Mouse (Mus musculus) heart, embryonic 10.5 days (tissue): ENCODE measurements around the gene Spaca3. TPM values are rescaled to one million over a fixed set of nuclear protein-coding genes. Genes with fewer than 3 reads are reported as not detected.

Experiments used
- DNase-seq: peaks from one replicate; pipeline ENCODE4 v3.0.0-alpha.2; 2017; ENCODE audit warnings: low spot score
- H3K27ac ChIP-seq: fragments of 300-500 bp; sonication (generic); 2 replicates; pipeline ENCODE4 v1.5.1; 2016; ENCODE audit warnings: mild to moderate bottlenecking
- H3K27me3 ChIP-seq: fragments of 300-500 bp; sonication (generic); 2 replicates; pipeline ENCODE4 v1.6.1; 2016; ENCODE audit warnings: mild to moderate bottlenecking; ENCODE audit not compliant: poor library complexity, insufficient read depth, severe bottlenecking
- H3K36me3 ChIP-seq: fragments of 300-500 bp; sonication (generic); 2 replicates; pipeline ENCODE4 v1.6.1; 2016; ENCODE audit warnings: mild to moderate bottlenecking, moderate library complexity
- H3K4me1 ChIP-seq: fragments of 300-500 bp; sonication (generic); 2 replicates; pipeline ENCODE4 v1.6.1; 2016; ENCODE audit warnings: mild to moderate bottlenecking
- H3K4me3 ChIP-seq: fragments of 300-500 bp; sonication (generic); 2 replicates; pipeline ENCODE4 v1.5.1; 2016; ENCODE audit warnings: mild to moderate bottlenecking, moderate library complexity
- H3K9me3 ChIP-seq: fragments of 300-500 bp; sonication (generic); 2 replicates; pipeline ENCODE4 v1.6.1; 2016; ENCODE audit warnings: mild to moderate bottlenecking, moderate library complexity
- WGBS: fragments of 180-500 bp; shearing (Covaris S2); methylation state at CpG from one replicate; pipeline ENCODE4 v1.1.7; 2016; 5-methylcytosine and 5-hydroxymethylcytosine counted together
- polyA plus RNA-seq: library from polyadenylated mRNA; unstranded; fragments of >200 nt; fragmentation: Nextera tagmentation; extraction: Ambion mirVana; gene quantifications from 2 replicates; pipeline ENCODE4 v1.2.1, GENCODE M21; 2016

Spaca3 gene
- polyA plus RNA-seq, 1 experiment from 2014 or later, result not detected

- 0 out of 2 replicates have a peak, but pooled peaks cover 3% of the 10 kb centered on the region for H3K27me3 ChIP-seq
- no peak for DNase-seq
- WGBS, result 78% methylated on average over 5 of the region's 5 CpGs
- H3K36me3 ChIP-seq, result no peaks in the 10 kb centered on the region
- H3K9me3 ChIP-seq, result no peaks in the 10 kb centered on the region
- H3K4me1 ChIP-seq, result no peaks in the 10 kb centered on the region
- no peak overlapping the region for H3K4me3 ChIP-seq
- no peak overlapping the region for H3K27ac ChIP-seq
These were observed 54.6 kb downstream of the Spaca3 start for GRCm38 (mm10) chr11:80912721-80913120.

GRCm38 (mm10) chr11:80913408-80914024, 55.4 kb downstream of the Spaca3 start:
- Histone ChIP-seq H3K27ac (no peak overlapping the region), H3K9me3 (no peaks in the 10 kb centered on the region), H3K4me3 (no peak overlapping the region), H3K27me3 (0 out of 2 replicates have a peak, but pooled peaks cover 3% of the 10 kb centered on the region), H3K4me1 (no peaks in the 10 kb centered on the region), H3K36me3 (no peaks in the 10 kb centered on the region)
- DNase-seq, result peak; percentile 38
- 42% methylated on average over 4 of the region's 4 CpGs for WGBS

Other genes with a start within 250 kb of the Spaca3 start
- 7.3 and 8.1 TPM in 2 replicates for gene Myo1d, start 78.3 kb upstream of the Spaca3 start, polyA plus RNA-seq
- 109 and 151 TPM in 2 replicates for gene Tmem98, start 48.2 kb upstream of the Spaca3 start, polyA plus RNA-seq